Mouse (Mus musculus) cerebellum, postnatal 4 days (tissue): ENCODE results near the gene Rbbp5.

Experiments used
- DNase-seq, 2 experiments: peaks; one replicate each; pipeline ENCODE4 v3.0.0; 2022; ENCODE audit warnings: low spot score in 2 of 2, mixed read lengths in 1 of 2

Gene Rbbp5

GRCm38 (mm10) chr1:132541171-132541823 lies 64.1 kb downstream of the Rbbp5 start:
- no peak for DNase-seq

- DNase-seq: no peak
Measured at GRCm38 (mm10) chr1:132541824-132542599, 64.8 kb downstream of the Rbbp5 start.

- peak in 1 of 2 experiments; percentile 74 for DNase-seq
Measured at GRCm38 (mm10) chr1:132542762-132543306, 65.7 kb downstream of the Rbbp5 start, which contains the start of gene Cntn2. TSS of gene Cntn2 (minus strand) at chr1:132543256.

GRCm38 (mm10) chr1:132543789-132544188 lies 66.6 kb downstream of the Rbbp5 start:
- DNase-seq: no peak
